Mouse (Mus musculus) heart, adult 9 months (tissue): ENCODE results near the gene Cd86.

Experiments used
- DNase-seq, 2 experiments: peaks; one replicate each; pipeline ENCODE4 v3.0.0; 2022; ENCODE audit warnings: low spot score in 2 of 2

Cd86 gene

GRCm38 (mm10) chr16:36598265-36598664 lies 67.6 kb downstream of the Cd86 start:
- DNase-seq: no peak

- DNase-seq: no peak
Measured at GRCm38 (mm10) chr16:36596671-36597410, 69.0 kb downstream of the Cd86 start.

GRCm38 (mm10) chr16:36589898-36590297 lies 76.0 kb downstream of the Cd86 start:
- DNase-seq: no peak

- no peak for DNase-seq
Measured at GRCm38 (mm10) chr16:36587971-36588370, 77.9 kb downstream of the Cd86 start.

GRCm38 (mm10) chr16:36582073-36582472 lies 83.8 kb downstream of the Cd86 start:
- DNase-seq: no peak

GRCm38 (mm10) chr16:36571942-36572341 lies 93.9 kb downstream of the Cd86 start:
- DNase-seq: no peak

- no peak for DNase-seq
Measured at GRCm38 (mm10) chr16:36561386-36562338, 104.2 kb downstream of the Cd86 start, which contains the start of gene Casr. Gene Casr (minus strand): TSS chr16:36562141.

- no peak for DNase-seq
Measured at GRCm38 (mm10) chr16:36559573-36559972, 106.3 kb downstream of the Cd86 start.

GRCm38 (mm10) chr16:36555672-36556165 lies 110.2 kb downstream of the Cd86 start:
- DNase-seq: peak; percentile 8 to 30
